Mouse (Mus musculus): ENCODE results near the gene AI182371. TPM values are rescaled to one million over a fixed set of nuclear protein-coding genes. Genes with fewer than 3 reads are reported as not detected.

Gene AI182371
- total and polyA plus RNA-seq, 3 experiments = 0.56 to 0.74 (median 0.68) TPM

- Histone ChIP-seq H3K9me3 (replicated peaks; ENCODE audit: low read length) (no peaks in the 10 kb centered on the region), H3K9ac (ENCODE audit: insufficient read depth, low read depth) (peak overlapping the region; percentile 100), H3K4me2 (ENCODE audit: insufficient read depth, low read depth, poor library complexity, severe bottlenecking) (peak overlapping the region; percentile 21; the same call in 1 of the 2 replicates), H3K4me1 (ENCODE audit: control insufficient read depth in 1 of 2, insufficient read depth in 2 of 2) (peaks cover 3 to 37% of the 10 kb centered on the region in 2 experiments; a peak in 3 of 4 replicates), H3K36me3 (replicated peaks in 1 of 2; ENCODE audit: control insufficient read depth in 1 of 2, insufficient read depth in 1 of 2, low read length in 1 of 2) (peaks cover 7 to 25% of the 10 kb centered on the region in 2 experiments), H3K27ac (ENCODE audit: insufficient read depth, low read depth) (peak overlapping the region; percentile 92), H3K4me3 (replicated peaks in 1 of 3; ENCODE audit: low read depth in 2 of 3, low read length in 2 of 3, poor library complexity in 1 of 3) (peak overlapping the region; percentile 58 to 94 (median 62)), H3K27me3 (replicated peaks) (no peaks in the 10 kb centered on the region), H3K79me2 (replicated peaks; ENCODE audit: control insufficient read depth, extremely low read depth, insufficient read depth, poor library complexity, severe bottlenecking) (peaks cover 11% of the 10 kb centered on the region)
- TF ChIP-seq ZMIZ1 (IDR thresholded peaks at IDR 0.05; ENCODE audit: low read depth, low read length) (peak; percentile 91), GABPA (IDR thresholded peaks at IDR 0.05; ENCODE audit: insufficient replicate concordance, low read depth, low read length) (peak; percentile 58), MAFK (IDR thresholded peaks at IDR 0.05; ENCODE audit: insufficient replicate concordance, low read length) (peak; percentile 100), POLR2A (IDR thresholded peaks at IDR 0.05; ENCODE audit: low read depth, low read length) (peak; percentile 96), MAX (IDR thresholded peaks at IDR 0.05; ENCODE audit: low read length) (0 out of 2 replicates have a peak, but pooled peaks have one; percentile 70), CTCF (conservative IDR thresholded peaks at IDR 0.05 in 1 of 2, IDR thresholded peaks at IDR 0.05 in 1 of 2; ENCODE audit: low read depth in 2 of 2, low read length in 2 of 2) (no peak), CHD1 (IDR thresholded peaks at IDR 0.05; ENCODE audit: low read depth, low read length) (peak; percentile 81; the same call in 1 of the 2 replicates), JUN (IDR thresholded peaks at IDR 0.05; ENCODE audit: insufficient read depth, low read depth, low read length) (peak; percentile 80), ELF1 (IDR thresholded peaks at IDR 0.05; ENCODE audit: low read depth, low read length) (peak; percentile 44; the same call in 1 of the 2 replicates), MYC (IDR thresholded peaks at IDR 0.05; ENCODE audit: low read depth, low read length) (peak; percentile 62), PAX5 (IDR thresholded peaks at IDR 0.05; ENCODE audit: low read length) (no peak), CHD2 (IDR thresholded peaks at IDR 0.05; ENCODE audit: low read length) (0 out of 2 replicates have a peak, but pooled peaks have one; percentile 1), HCFC1 (IDR thresholded peaks at IDR 0.05; ENCODE audit: low read depth, low read length) (peak; percentile 81), BHLHE40 (IDR thresholded peaks at IDR 0.05; ENCODE audit: low read depth, low read length) (no peak), NELFE (IDR thresholded peaks at IDR 0.05; ENCODE audit: low read depth, low read length) (peak; percentile 91), JUND (conservative IDR thresholded peaks at IDR 0.05; ENCODE audit: low read depth, low read length) (peak; percentile 74; the same call in 1 of the 2 replicates), ETS1 (conservative IDR thresholded peaks at IDR 0.05; ENCODE audit: low read depth, low read length) (peak; percentile 61; the same call in 1 of the 2 replicates), POLR2AphosphoS2 (IDR thresholded peaks at IDR 0.05; ENCODE audit: low read depth, low read length) (peak; percentile 95), ZC3H11A (IDR thresholded peaks at IDR 0.05; ENCODE audit: low read depth, low read length) (peak; percentile 98), NRF1 (IDR thresholded peaks at IDR 0.05; ENCODE audit: low read depth, low read length) (no peak), MAZ (IDR thresholded peaks at IDR 0.05; ENCODE audit: low read depth, low read length) (peak; percentile 41), UBTF (IDR thresholded peaks at IDR 0.05; ENCODE audit: low read depth, low read length) (no peak), MEF2A (IDR thresholded peaks at IDR 0.05; ENCODE audit: borderline replicate concordance, low read depth, low read length) (peak; percentile 96), ZNF384 (IDR thresholded peaks at IDR 0.05; ENCODE audit: low read depth, low read length) (no peak), E2F4 (IDR thresholded peaks at IDR 0.05; ENCODE audit: insufficient replicate concordance, low read depth, low read length) (no peak), TBP (conservative IDR thresholded peaks at IDR 0.05; ENCODE audit: low read depth, low read length) (peak; percentile 97), IRF4 (IDR thresholded peaks at IDR 0.05; ENCODE audit: low read depth, low read length) (peak; percentile 86), TCF12 (IDR thresholded peaks at IDR 0.05; ENCODE audit: low read depth, low read length) (peak; percentile 89), SIN3A (IDR thresholded peaks at IDR 0.05; ENCODE audit: low read length) (peak; percentile 76; the same call in 1 of the 2 replicates), RCOR1 (conservative IDR thresholded peaks at IDR 0.05; ENCODE audit: low read depth, low read length) (no peak), KAT2A (IDR thresholded peaks at IDR 0.05; ENCODE audit: insufficient replicate concordance, low read length) (0 out of 2 replicates have a peak, but pooled peaks have one; percentile 80)
- DNase-seq (ENCODE audit: extremely low read depth) = peak; percentile 96
- dilution Hi-C loops (cut with MboI; ENCODE audit: extremely low pct_ligation_motif_present, extremely low pct_unique_long_range_greater_than_20kb, low sequenced_read_pairs) (no loop called here), in situ Hi-C loops (cut with MboI; ENCODE audit: low pct_ligation_motif_present, low pct_unique_long_range_greater_than_20kb, low sequenced_read_pairs) (no loop called here)
Measured at GRCm38 (mm10) chr2:35066525-35067082, 34.7 kb downstream of the AI182371 start.

Measured in CH12.LX (cell line).